Mouse (Mus musculus): ENCODE data around the gene Eepd1.

DNA sequence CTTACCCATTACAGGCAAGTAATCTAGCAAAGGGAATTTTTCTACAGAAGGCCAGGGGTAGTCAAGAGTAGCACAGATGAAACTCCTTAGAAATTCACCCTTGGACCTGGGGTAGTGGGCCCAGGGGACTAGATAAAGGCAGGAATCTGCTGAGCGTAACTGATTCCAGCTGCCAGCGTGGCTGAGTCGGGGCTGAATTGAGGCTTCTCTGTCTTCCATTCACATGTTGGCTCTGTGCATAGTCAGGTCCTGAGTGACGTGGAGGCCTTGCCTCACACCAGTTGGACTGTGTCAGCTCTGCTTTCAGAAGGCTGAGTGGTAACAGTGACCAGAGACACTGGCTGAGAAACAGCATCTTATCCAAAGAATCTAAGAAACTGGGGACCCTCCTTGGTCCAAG is 36.6 kb downstream of the Eepd1 start:
- TF ChIP-seq CTCF (IDR thresholded peaks at IDR 0.05; ENCODE audit: extremely low read depth, insufficient read depth, insufficient read length, insufficient replicate concordance) = no peak
- TF ChIP-seq POLR2A (IDR thresholded peaks at IDR 0.05; ENCODE audit: low read depth, low read length) = no peak

All from spleen, adult 2 months (tissue).